Mouse (Mus musculus): ENCODE measurements at regions not wholly inside any gene's neighbourhood (a gene's known extent, or its start where the extent isn't known, plus 50 kb on each side); places are given as distances from the start of the nearest gene placed in this dataset.

DNA sequence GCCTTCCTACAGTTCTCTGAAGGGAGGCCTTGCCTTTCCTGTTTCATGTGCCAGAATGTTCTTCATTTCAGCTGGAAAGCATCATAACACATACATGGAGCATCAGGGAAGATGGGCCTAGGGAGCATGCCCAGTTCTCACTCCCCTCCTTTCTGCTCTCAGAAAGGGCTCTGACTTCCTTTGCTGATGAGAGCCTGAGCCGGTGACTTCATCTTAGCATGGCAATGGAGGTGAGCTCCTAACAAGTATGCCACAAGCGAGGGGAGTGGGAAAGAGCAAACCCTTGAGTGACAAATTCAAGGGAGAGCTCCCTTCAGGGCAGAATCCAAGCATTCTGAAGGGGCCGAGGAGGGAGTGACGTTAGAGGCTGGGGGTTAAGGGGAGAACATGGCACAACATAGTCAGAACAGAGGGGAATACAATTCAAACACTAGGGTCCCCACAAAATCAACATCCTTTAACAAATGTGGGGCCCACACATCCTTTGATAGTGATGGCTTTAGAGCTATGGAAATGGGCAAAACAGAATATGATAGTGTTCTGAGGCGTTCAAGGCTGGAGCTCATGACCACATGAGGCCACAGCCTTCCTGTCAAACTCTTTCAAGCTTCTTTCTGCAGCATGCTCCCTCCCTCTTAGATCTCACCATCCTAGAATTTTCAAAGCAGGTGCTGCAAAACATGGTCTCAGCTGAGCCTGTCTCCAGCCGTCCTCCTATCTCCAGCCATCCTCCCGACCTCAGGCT, 437.4 kb upstream of the 3110018I06Rik start:
- Histone ChIP-seq H3K36me3 (no peaks in the 10 kb centered on the region), H3K27me3 (no peaks in the 10 kb centered on the region), H3K4me2 (no peak overlapping the region), H3K4me1 (replicated peaks) (no peaks in the 10 kb centered on the region), H3K27ac (no peak overlapping the region), H3K9me3 (replicated peaks) (no peaks in the 10 kb centered on the region), H3K4me3 (no peak overlapping the region), H3K9ac (no peak overlapping the region)
- ATAC-seq (replicated peaks; ENCODE audit: insufficient number of reproducible peaks, insufficient read depth, low FRiP score, low read depth): no peak
- WGBS: 72% methylated on average over 7 of the region's 7 CpGs

DNA sequence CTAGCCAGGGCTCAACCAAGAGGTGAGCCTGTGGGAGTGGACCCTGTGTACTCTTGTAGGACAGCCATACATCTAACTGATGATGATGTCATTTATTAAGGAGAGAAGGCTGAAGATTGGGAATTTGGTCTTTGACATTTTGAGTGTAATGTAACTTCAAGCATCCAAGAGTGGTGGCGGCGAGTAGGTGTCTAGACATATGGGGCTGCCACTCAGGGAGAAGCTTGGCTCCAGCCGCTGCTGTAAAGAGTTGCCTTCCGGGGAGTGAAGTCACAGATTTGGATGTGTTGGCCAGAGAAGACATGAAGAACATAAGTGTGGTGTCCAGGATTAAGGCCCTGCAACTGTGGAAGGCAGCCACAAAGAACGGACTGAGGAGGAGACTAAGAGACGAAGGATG, 436.3 kb upstream of the 3110018I06Rik start:
- ATAC-seq (replicated peaks; ENCODE audit: insufficient number of reproducible peaks, insufficient read depth, low FRiP score, low read depth): no peak
- Histone ChIP-seq H3K9ac (no peak overlapping the region), H3K27me3 (no peaks in the 10 kb centered on the region), H3K27ac (no peak overlapping the region), H3K4me1 (replicated peaks) (no peaks in the 10 kb centered on the region), H3K4me2 (no peak overlapping the region), H3K4me3 (no peak overlapping the region), H3K9me3 (replicated peaks) (no peaks in the 10 kb centered on the region), H3K36me3 (no peaks in the 10 kb centered on the region)
- 85% methylated on average over 6 of the region's 6 CpGs for WGBS

- H3K4me3 ChIP-seq: no peak overlapping the region
- H3K4me2 ChIP-seq: no peak overlapping the region
- H3K36me3 ChIP-seq: no peaks in the 10 kb centered on the region
- no peaks in the 10 kb centered on the region for H3K9me3 ChIP-seq (replicated peaks)
- no peaks in the 10 kb centered on the region for H3K4me1 ChIP-seq (replicated peaks)
- 20% methylated on average over 5 of the region's 5 CpGs for WGBS
- H3K27me3 ChIP-seq: no peaks in the 10 kb centered on the region
- ATAC-seq (replicated peaks; ENCODE audit: insufficient number of reproducible peaks, insufficient read depth, low FRiP score, low read depth): no peak
- no peak overlapping the region for H3K9ac ChIP-seq
- H3K27ac ChIP-seq: no peak overlapping the region
Observed at GRCm38 (mm10) chr12:107056553-107056952, 431.9 kb upstream of the 3110018I06Rik start.

GRCm38 (mm10) chr12:107060514-107060913, 427.9 kb upstream of the 3110018I06Rik start:
- no peak for ATAC-seq (replicated peaks; ENCODE audit: insufficient number of reproducible peaks, insufficient read depth, low FRiP score, low read depth)
- H3K4me2 ChIP-seq: no peak overlapping the region
- H3K9ac ChIP-seq: no peak overlapping the region
- H3K27ac ChIP-seq: no peak overlapping the region
- no peaks in the 10 kb centered on the region for H3K36me3 ChIP-seq
- 61% methylated on average over 3 of the region's 3 CpGs for WGBS
- no peaks in the 10 kb centered on the region for H3K9me3 ChIP-seq (replicated peaks)
- H3K27me3 ChIP-seq: no peaks in the 10 kb centered on the region
- H3K4me3 ChIP-seq: no peak overlapping the region
- no peaks in the 10 kb centered on the region for H3K4me1 ChIP-seq (replicated peaks)

- Histone ChIP-seq H3K9me3 (replicated peaks) (no peaks in the 10 kb centered on the region), H3K9ac (no peak overlapping the region), H3K4me3 (no peak overlapping the region), H3K27ac (no peak overlapping the region), H3K4me1 (replicated peaks) (no peaks in the 10 kb centered on the region), H3K27me3 (no peaks in the 10 kb centered on the region), H3K4me2 (no peak overlapping the region), H3K36me3 (no peaks in the 10 kb centered on the region)
- ATAC-seq (replicated peaks; ENCODE audit: insufficient number of reproducible peaks, insufficient read depth, low FRiP score, low read depth): no peak
- WGBS: 71% methylated on average over 2 of the region's 2 CpGs
Observed at GRCm38 (mm10) chr12:107067346-107067745, 421.1 kb upstream of the 3110018I06Rik start.

GRCm38 (mm10) chr12:107082541-107082940, 405.9 kb upstream of the 3110018I06Rik start:
- no peak for ATAC-seq (replicated peaks; ENCODE audit: insufficient number of reproducible peaks, insufficient read depth, low FRiP score, low read depth)
- 87% methylated on average over 10 of the region's 10 CpGs for WGBS
- H3K9ac ChIP-seq: no peak overlapping the region
- no peaks in the 10 kb centered on the region for H3K36me3 ChIP-seq
- no peaks in the 10 kb centered on the region for H3K9me3 ChIP-seq (replicated peaks)
- H3K4me3 ChIP-seq: no peak overlapping the region
- no peak overlapping the region for H3K27ac ChIP-seq
- no peaks in the 10 kb centered on the region for H3K27me3 ChIP-seq
- H3K4me2 ChIP-seq: no peak overlapping the region
- no peaks in the 10 kb centered on the region for H3K4me1 ChIP-seq (replicated peaks)

DNA sequence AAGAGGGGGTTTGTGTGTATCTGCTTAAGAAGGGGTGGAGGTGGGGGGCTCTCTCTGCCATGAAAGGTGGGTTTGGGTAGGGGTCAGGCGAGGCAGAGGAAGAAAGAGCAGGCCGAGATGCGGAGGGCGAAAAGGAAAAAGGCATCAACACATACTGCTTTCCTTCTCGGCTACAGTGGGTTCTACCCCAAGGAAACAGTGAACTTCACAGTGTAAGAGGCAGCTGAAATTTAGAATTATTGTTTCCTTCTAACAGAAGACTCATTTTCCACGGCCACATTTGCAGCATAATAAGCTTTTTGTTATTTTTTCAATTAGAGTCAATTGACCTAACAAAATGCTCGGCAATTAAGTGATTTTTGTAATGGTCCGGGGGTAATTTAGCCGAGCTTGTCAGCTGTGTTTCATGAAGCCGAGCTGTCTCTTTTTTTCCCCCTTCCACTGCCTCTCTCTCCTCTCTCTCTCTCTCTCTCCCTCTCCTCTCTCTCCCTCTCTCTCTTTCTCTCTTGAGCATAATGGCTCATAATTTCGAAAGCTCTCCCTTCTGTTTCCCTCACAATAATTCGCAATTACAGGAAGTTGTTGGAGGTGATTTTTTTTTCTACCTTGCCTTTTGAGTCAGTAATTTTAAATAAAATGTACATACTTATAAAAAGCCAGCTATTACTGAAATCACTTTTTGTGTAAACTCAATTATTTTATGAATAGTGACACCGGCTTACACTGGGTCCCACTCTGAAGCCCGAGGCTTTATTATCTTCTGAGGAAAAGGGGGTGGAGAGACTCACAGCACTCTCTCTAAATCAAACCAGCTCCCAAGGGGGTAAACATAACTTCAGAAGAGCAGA, 403.1 kb upstream of the 3110018I06Rik start:
- H3K4me2 ChIP-seq: no peak overlapping the region
- WGBS: 65% methylated on average over 14 of the region's 14 CpGs
- H3K9ac ChIP-seq: no peak overlapping the region
- H3K4me1 ChIP-seq (replicated peaks): no peaks in the 10 kb centered on the region
- no peak for ATAC-seq (replicated peaks; ENCODE audit: insufficient number of reproducible peaks, insufficient read depth, low FRiP score, low read depth)
- no peaks in the 10 kb centered on the region for H3K27me3 ChIP-seq
- no peaks in the 10 kb centered on the region for H3K36me3 ChIP-seq
- H3K4me3 ChIP-seq: no peak overlapping the region
- H3K9me3 ChIP-seq (replicated peaks): no peaks in the 10 kb centered on the region
- no peak overlapping the region for H3K27ac ChIP-seq

- Histone ChIP-seq H3K27ac (no peak overlapping the region), H3K4me1 (replicated peaks) (no peaks in the 10 kb centered on the region), H3K4me3 (no peak overlapping the region), H3K4me2 (no peak overlapping the region), H3K9me3 (replicated peaks) (no peaks in the 10 kb centered on the region), H3K9ac (no peak overlapping the region), H3K36me3 (no peaks in the 10 kb centered on the region), H3K27me3 (no peaks in the 10 kb centered on the region)
- no peak for ATAC-seq (replicated peaks; ENCODE audit: insufficient number of reproducible peaks, insufficient read depth, low FRiP score, low read depth)
- 38% methylated on average over 16 of the region's 16 CpGs for WGBS
Observed at GRCm38 (mm10) chr12:107085906-107086655, 402.4 kb upstream of the 3110018I06Rik start.

DNA sequence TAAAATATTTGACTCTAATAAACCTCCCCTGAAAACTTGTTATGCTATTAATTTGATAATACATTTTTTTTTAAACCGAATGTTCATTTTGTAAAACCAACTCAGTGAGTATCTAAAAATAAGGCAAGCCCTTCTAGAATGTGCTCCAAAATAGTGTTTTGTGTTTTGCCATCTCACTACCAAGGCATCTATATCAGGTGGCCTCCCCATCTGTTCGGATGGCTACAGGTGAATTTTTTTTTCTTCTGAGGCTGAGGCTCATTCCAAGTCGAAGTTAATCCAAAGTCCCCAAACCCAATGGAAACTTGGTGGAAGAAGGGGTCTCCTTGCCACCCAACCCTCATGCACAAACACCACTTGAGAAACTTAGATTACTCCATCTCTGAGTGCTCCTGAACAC, 396.3 kb upstream of the 3110018I06Rik start:
- no peaks in the 10 kb centered on the region for H3K4me1 ChIP-seq (replicated peaks)
- ATAC-seq (replicated peaks; ENCODE audit: insufficient number of reproducible peaks, insufficient read depth, low FRiP score, low read depth): no peak
- no peak overlapping the region for H3K4me2 ChIP-seq
- H3K9ac ChIP-seq: no peak overlapping the region
- 74% methylated on average over 3 of the region's 3 CpGs for WGBS
- no peaks in the 10 kb centered on the region for H3K27me3 ChIP-seq
- H3K9me3 ChIP-seq (replicated peaks): no peaks in the 10 kb centered on the region
- H3K36me3 ChIP-seq: no peaks in the 10 kb centered on the region
- H3K27ac ChIP-seq: no peak overlapping the region
- H3K4me3 ChIP-seq: no peak overlapping the region

DNA sequence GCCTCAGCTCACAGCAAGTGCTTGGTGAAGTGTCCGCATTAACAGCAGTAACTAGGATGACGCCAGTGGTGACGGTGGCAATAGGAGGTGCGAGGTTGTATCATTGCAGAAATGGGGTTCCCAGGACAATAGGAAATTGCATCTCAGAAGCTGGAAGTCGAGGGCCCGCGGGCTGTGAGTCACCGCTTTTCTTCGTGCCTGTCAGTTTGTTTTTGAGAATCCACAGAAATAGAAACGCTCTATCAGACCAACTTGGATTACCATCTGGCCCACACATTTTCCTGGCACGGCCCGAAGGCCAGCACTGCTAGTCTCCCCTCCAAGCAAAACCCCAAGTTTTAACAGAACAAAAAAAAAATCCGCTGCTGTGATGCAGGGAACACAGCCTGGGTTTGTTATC, 395.1 kb upstream of the 3110018I06Rik start:
- H3K4me2 ChIP-seq: no peak overlapping the region
- no peaks in the 10 kb centered on the region for H3K4me1 ChIP-seq (replicated peaks)
- H3K9ac ChIP-seq: no peak overlapping the region
- no peak for ATAC-seq (replicated peaks; ENCODE audit: insufficient number of reproducible peaks, insufficient read depth, low FRiP score, low read depth)
- H3K27ac ChIP-seq: no peak overlapping the region
- no peaks in the 10 kb centered on the region for H3K36me3 ChIP-seq
- WGBS: 78% methylated on average over 13 of the region's 13 CpGs
- H3K9me3 ChIP-seq (replicated peaks): no peaks in the 10 kb centered on the region
- H3K4me3 ChIP-seq: no peak overlapping the region
- H3K27me3 ChIP-seq: no peaks in the 10 kb centered on the region

DNA sequence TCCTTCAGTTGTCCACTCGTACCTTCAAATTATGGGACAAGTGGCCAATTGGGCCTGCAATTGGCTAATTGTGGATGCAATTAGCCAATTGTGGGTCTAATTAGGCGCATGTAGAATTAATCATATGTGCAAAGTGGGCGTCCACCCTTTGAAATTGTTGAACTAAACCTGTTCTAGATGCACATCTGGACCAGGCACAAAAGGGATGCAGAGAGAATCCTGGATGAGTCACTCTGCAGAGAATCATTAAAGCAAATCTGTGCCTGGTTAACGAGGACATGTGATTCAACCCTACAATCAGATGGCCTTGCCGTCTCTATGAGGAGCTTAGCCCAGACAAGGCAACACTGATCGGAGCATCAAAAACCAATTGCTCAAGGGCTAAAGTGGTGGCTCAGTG, 393.0 kb upstream of the 3110018I06Rik start:
- Histone ChIP-seq H3K27ac (no peak overlapping the region), H3K4me1 (replicated peaks) (no peaks in the 10 kb centered on the region), H3K36me3 (no peaks in the 10 kb centered on the region), H3K4me3 (no peak overlapping the region), H3K4me2 (no peak overlapping the region), H3K27me3 (no peaks in the 10 kb centered on the region), H3K9me3 (replicated peaks) (no peaks in the 10 kb centered on the region), H3K9ac (no peak overlapping the region)
- WGBS: 72% methylated on average over 6 of the region's 6 CpGs
- no peak for ATAC-seq (replicated peaks; ENCODE audit: insufficient number of reproducible peaks, insufficient read depth, low FRiP score, low read depth)
